Mouse (Mus musculus): ENCODE results near the gene Ankrd36.

The Ankrd36 gene

GRCm38 (mm10) chr11:5682541-5682940 lies 113.1 kb downstream of the Ankrd36 start:
- no peak for DNase-seq (ENCODE audit: low read depth, low spot score)

- no peak for DNase-seq (ENCODE audit: low read depth, low spot score)
These were observed 114.8 kb downstream of the Ankrd36 start for GRCm38 (mm10) chr11:5684283-5684682.

- DNase-seq (ENCODE audit: low read depth, low spot score): peak; percentile 36
These were observed 122.3 kb downstream of the Ankrd36 start for GRCm38 (mm10) chr11:5691775-5692174.

- no peak for DNase-seq (ENCODE audit: low read depth, low spot score)
These were observed 131.3 kb downstream of the Ankrd36 start for GRCm38 (mm10) chr11:5700808-5701207.

GRCm38 (mm10) chr11:5701300-5701699 lies 131.8 kb downstream of the Ankrd36 start:
- no peak for DNase-seq (ENCODE audit: low read depth, low spot score)

GRCm38 (mm10) chr11:5701821-5702220 lies 132.3 kb downstream of the Ankrd36 start:
- no peak for DNase-seq (ENCODE audit: low read depth, low spot score)

GRCm38 (mm10) chr11:5702271-5702956 lies 132.9 kb downstream of the Ankrd36 start:
- DNase-seq (ENCODE audit: low read depth, low spot score): no peak

GRCm38 (mm10) chr11:5702957-5703332 lies 133.5 kb downstream of the Ankrd36 start:
- no peak for DNase-seq (ENCODE audit: low read depth, low spot score)

GRCm38 (mm10) chr11:5703341-5703740 lies 133.9 kb downstream of the Ankrd36 start:
- DNase-seq (ENCODE audit: low read depth, low spot score): no peak

GRCm38 (mm10) chr11:5705972-5706371 lies 136.5 kb downstream of the Ankrd36 start:
- DNase-seq (ENCODE audit: low read depth, low spot score): no peak

- DNase-seq (ENCODE audit: low read depth, low spot score): no peak
These were observed 137.5 kb downstream of the Ankrd36 start for GRCm38 (mm10) chr11:5706874-5707529.

GRCm38 (mm10) chr11:5707530-5708353 lies 138.3 kb downstream of the Ankrd36 start:
- DNase-seq (ENCODE audit: low read depth, low spot score): peak; percentile 97

GRCm38 (mm10) chr11:5715179-5715578 lies 145.7 kb downstream of the Ankrd36 start:
- no peak for DNase-seq (ENCODE audit: low read depth, low spot score)

GRCm38 (mm10) chr11:5715630-5716105 lies 146.2 kb downstream of the Ankrd36 start, which contains the start of gene Mrps24:
Gene Mrps24 (minus strand): TSS chr11:5715680.
- no peak for DNase-seq (ENCODE audit: low read depth, low spot score)

GRCm38 (mm10) chr11:5716246-5716645 lies 146.8 kb downstream of the Ankrd36 start:
- no peak for DNase-seq (ENCODE audit: low read depth, low spot score)

GRCm38 (mm10) chr11:5716938-5717705 lies 147.6 kb downstream of the Ankrd36 start:
- no peak for DNase-seq (ENCODE audit: low read depth, low spot score)

- DNase-seq (ENCODE audit: low read depth, low spot score): no peak
These were observed 149.3 kb downstream of the Ankrd36 start for GRCm38 (mm10) chr11:5718611-5719354.

GRCm38 (mm10) chr11:5729582-5729981 lies 160.1 kb downstream of the Ankrd36 start:
- no peak for DNase-seq (ENCODE audit: low read depth, low spot score)

GRCm38 (mm10) chr11:5732401-5732800 lies 162.9 kb downstream of the Ankrd36 start:
- DNase-seq (ENCODE audit: low read depth, low spot score): no peak

- no peak for DNase-seq (ENCODE audit: low read depth, low spot score)
These were observed 164.8 kb downstream of the Ankrd36 start for GRCm38 (mm10) chr11:5734323-5734722.

- DNase-seq (ENCODE audit: low read depth, low spot score): peak; percentile 24
These were observed 167.7 kb downstream of the Ankrd36 start for GRCm38 (mm10) chr11:5737137-5737536.
